ENCODE assay signal across 23 mouse cellular contexts in the genomic region with DNA sequence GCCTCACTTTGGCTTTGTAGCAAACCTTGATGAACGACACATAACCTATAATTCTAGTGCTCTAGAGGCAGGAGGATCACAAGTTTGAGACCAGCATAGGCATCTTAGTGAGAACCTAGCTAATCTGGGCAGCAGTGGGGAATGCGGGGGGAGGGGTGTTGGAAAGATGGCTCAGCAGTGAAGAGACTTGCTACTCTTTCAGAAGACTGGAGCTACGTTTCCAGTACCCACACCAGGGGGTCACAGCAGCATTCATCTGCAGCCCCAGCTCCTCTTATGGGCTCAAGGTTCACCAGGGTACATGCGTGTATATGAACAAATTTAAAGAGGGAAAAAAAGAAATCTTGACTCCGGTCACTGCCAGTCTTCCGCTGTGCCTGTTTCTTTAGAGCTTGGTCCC. TPM values are rescaled to one million over a fixed set of nuclear protein-coding genes. Genes with fewer than 3 reads are reported as not detected.
"Had no signal": no experiment of that assay in that cellular context is flagged by ENCODE, and none has a peak within 500 bp of the region (broad histone marks: within the 10 kb centered on the region; RNA-seq: fewer than 3 reads in every experiment).

No protein-coding gene starts in this region.

- H3K4me1 ChIP-seq: stomach, embryonic 15.5 days had no signal

- H3K9me3 ChIP-seq: neural tube, embryonic 12.5 days; neural tube, embryonic 13.5 days; neural tube, embryonic 15.5 days; stomach, embryonic 15.5 days had no signal

- H3K4me3 ChIP-seq: neural tube, embryonic 12.5 days; neural tube, embryonic 13.5 days; neural tube, embryonic 15.5 days; stomach, embryonic 15.5 days had no signal

- DNase-seq: retina, postnatal 1 day; right cerebral cortex, adult 18-20 months; right cerebral cortex, postnatal 14 days; right cerebral cortex, postnatal 25 days; right cerebral cortex, postnatal 4 days; spleen, adult 18-20 months; thymus, adult 18-20 months; thymus, adult 2 months; thymus, postnatal 14 days; thymus, postnatal 25 days; thymus, postnatal 36 days; thymus, postnatal 4 days had no signal

- H3K36me3 ChIP-seq: neural tube, embryonic 12.5 days; neural tube, embryonic 13.5 days; neural tube, embryonic 15.5 days; stomach, embryonic 15.5 days had no signal

- H3K27ac ChIP-seq: neural tube, embryonic 12.5 days; neural tube, embryonic 13.5 days; neural tube, embryonic 15.5 days; stomach, embryonic 15.5 days; stomach, postnatal 0 days had no signal

- H3K27me3 ChIP-seq: stomach, embryonic 15.5 days had no signal

- H3K9ac ChIP-seq: neural tube, embryonic 12.5 days; neural tube, embryonic 13.5 days; neural tube, embryonic 15.5 days; stomach, embryonic 15.5 days had no signal

- H3K4me2 ChIP-seq: neural tube, embryonic 12.5 days; neural tube, embryonic 13.5 days; neural tube, embryonic 15.5 days; stomach, embryonic 15.5 days had no signal

RNA-seq across cellular contexts. Expression of gene Nkx1-1, which starts 55.5 kb away (rescaled TPM):
- polyA plus RNA-seq: small intestine, adult 2 months; spleen, adult 2 months; stomach, embryonic 14.5 days; stomach, embryonic 15.5 days; stomach, embryonic 16.5 days; stomach, postnatal 0 days; thymus, adult 2 months; thymus, postnatal 0 days; urinary bladder, adult 2 months had no signal
